Mouse (Mus musculus) liver, postnatal 0 days (tissue): Measurements from ENCODE around the gene Taar8c. TPM values are rescaled to one million over a fixed set of nuclear protein-coding genes. Genes with fewer than 3 reads are reported as not detected.
"Not testable (repeated sequence)": the region's sequence is repeated elsewhere in the genome, so short reads cannot be mapped to it uniquely, and the experiment has no call there.

Experiments
- ATAC-seq: fragments of 200-750 bp; cut with Nextera tagmentation; 2 replicates; pipeline ENCODE4 v1.8.0; 2017; ENCODE audit warnings: mild to moderate bottlenecking, moderate library complexity
- DNase-seq: peaks from one replicate; pipeline ENCODE4 v3.0.0-alpha.2; 2016
- H3K27ac ChIP-seq: fragments of 300-500 bp; sonication (generic); 2 replicates; pipeline ENCODE4 v1.5.1; 2014; ENCODE audit warnings: antibody characterized with exemption, moderate library complexity, mild to moderate bottlenecking, low read depth
- H3K27me3 ChIP-seq: fragments of 300-500 bp; sonication (generic); 2 replicates; pipeline ENCODE4 v1.6.1; 2014; ENCODE audit warnings: low read length, control low read depth, mixed read lengths; ENCODE audit not compliant: insufficient read depth
- H3K36me3 ChIP-seq: fragments of 300-500 bp; sonication (generic); replicated peaks from 2 replicates; pipeline ENCODE4 v1.6.1; 2014; ENCODE audit warnings: mild to moderate bottlenecking, control low read depth, low read length, moderate library complexity, mixed read lengths; ENCODE audit not compliant: insufficient read depth
- H3K4me1 ChIP-seq: fragments of 300-500 bp; sonication (generic); 2 replicates; pipeline ENCODE4 v1.6.1; 2014; ENCODE audit warnings: antibody characterized with exemption, mild to moderate bottlenecking, control low read depth; ENCODE audit not compliant: insufficient read depth
- H3K4me2 ChIP-seq: fragments of 300-500 bp; sonication (generic); 2 replicates; pipeline ENCODE4 v1.6.1; 2014; ENCODE audit warnings: low read depth, mild to moderate bottlenecking, low read length, moderate library complexity, mixed read lengths
- H3K4me3 ChIP-seq: fragments of 300-500 bp; sonication (generic); 2 replicates; pipeline ENCODE4 v1.5.1; 2014; ENCODE audit warnings: low read depth, low read length
- H3K9ac ChIP-seq: fragments of 300-500 bp; sonication (generic); replicated peaks from 2 replicates; pipeline ENCODE4 v1.6.1; 2014; ENCODE audit warnings: mild to moderate bottlenecking, moderate library complexity
- H3K9me3 ChIP-seq: fragments of 300-500 bp; sonication (generic); 2 replicates; pipeline ENCODE4 v1.6.1; 2016; ENCODE audit warnings: mild to moderate bottlenecking, control low read depth, low read length, mixed read lengths
- CTCF ChIP-seq: sonication (generic); IDR thresholded peaks from 2 replicates; pipeline ENCODE4 v1.5.1; 2016; ENCODE audit warnings: antibody characterized with exemption, low read depth
- EP300 ChIP-seq: IDR thresholded peaks from 2 replicates; pipeline ENCODE4 v1.6.1; 2016; ENCODE audit warnings: antibody characterized with exemption, low read depth, mild to moderate bottlenecking
- WGBS: fragments of 180-500 bp; shearing (Covaris S2); extraction: QIAGEN DNeasy Blood & Tissue Kit; methylation state at CpG from one replicate; pipeline ENCODE4 v1.1.7; 2014; ENCODE audit not compliant: insufficient replicate concordance; 5-methylcytosine and 5-hydroxymethylcytosine counted together
- polyA plus RNA-seq: library from polyadenylated mRNA; unstranded; fragments of >200 nt; fragmentation: Nextera tagmentation; extraction: Ambion mirVana; gene quantifications from 2 replicates; pipeline ENCODE4 v1.2.1, GENCODE M21; 2015

The Taar8c gene
- not detected in 2 replicates for polyA plus RNA-seq

DNA sequence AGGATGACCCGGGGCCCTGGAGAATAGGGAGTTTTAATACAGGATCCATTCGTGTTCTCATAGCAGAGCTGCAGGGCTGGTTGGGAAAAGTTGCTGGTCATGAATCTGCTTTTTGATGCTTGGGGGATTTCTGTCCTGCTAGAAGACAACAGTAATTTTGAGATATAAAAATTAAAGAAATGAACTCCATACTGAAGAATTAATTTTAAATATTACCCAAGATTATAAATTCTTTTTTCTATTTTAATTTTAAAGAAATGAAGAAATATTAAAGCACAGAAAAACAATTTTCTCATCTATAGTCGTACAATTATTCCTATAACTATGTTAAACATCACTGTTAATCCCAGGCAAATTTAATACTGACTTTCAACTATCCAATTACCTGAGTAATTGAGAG, at the start of gene Taar8c:
Gene Taar8c, minus strand, starts transcription at position 101 of the 400 bp plus-strand sequence.
- not testable (repeated sequence) for H3K4me3 ChIP-seq, H3K27ac ChIP-seq, H3K27me3 ChIP-seq, H3K9ac ChIP-seq, H3K36me3 ChIP-seq, H3K4me1 ChIP-seq, H3K9me3 ChIP-seq, DNase-seq, H3K4me2 ChIP-seq, ATAC-seq
- 78% methylated on average over 1 of the region's 3 CpGs for WGBS

GRCm38 (mm10) chr10:24150086-24150485, 48.4 kb upstream of the Taar8c start:
- Histone ChIP-seq H3K9ac (peak overlapping the region; percentile 88), H3K4me1 (peaks cover 15% of the 10 kb centered on the region; the same call in 1 of the 2 replicates), H3K4me3 (peak overlapping the region; percentile 87), H3K9me3 (no peaks in the 10 kb centered on the region), H3K27ac (peak overlapping the region; percentile 89; the same call in 1 of the 2 replicates), H3K36me3 (peaks cover 5% of the 10 kb centered on the region; the same call in 1 of the 2 replicates), H3K27me3 (no peaks in the 10 kb centered on the region), H3K4me2 (peak overlapping the region; percentile 85)
- 38% methylated on average over 7 of the region's 7 CpGs for WGBS
- DNase-seq (no peak), ATAC-seq (no peak)
- no peak for TF ChIP-seq EP300
- TF ChIP-seq CTCF: no peak

- Histone ChIP-seq H3K27ac (peak within 1 kb of the TSS; percentile 89), H3K27me3 (no peaks in the 10 kb centered on the region), H3K4me2 (peak within 1 kb of the TSS; percentile 85), H3K4me3 (peak within 1 kb of the TSS; percentile 87), H3K4me1 (peaks cover 15% of the 10 kb centered on the region; the same call in 1 of the 2 replicates), H3K36me3 (0 out of 2 replicates have a peak, but pooled peaks cover 4% of the 10 kb centered on the region), H3K9ac (peak within 1 kb of the TSS; percentile 88), H3K9me3 (no peaks in the 10 kb centered on the region)
- TF ChIP-seq CTCF (no peak), EP300 (no peak)
- ATAC-seq: peak; percentile 98
- WGBS: 1% methylated on average over 43 of the region's 45 CpGs
- peak; percentile 96 for DNase-seq
Observed at GRCm38 (mm10) chr10:24149135-24149781, 47.5 kb upstream of the Taar8c start, which contains the start of gene Stx7. Gene Stx7 (plus strand): TSS chr10:24149302.

- Histone ChIP-seq H3K4me1 (no peaks in the 10 kb centered on the region), H3K36me3 (no peaks in the 10 kb centered on the region), H3K9me3 (no peaks in the 10 kb centered on the region), H3K27me3 (no peaks in the 10 kb centered on the region), H3K27ac (no peak overlapping the region), H3K4me2 (no peak overlapping the region), H3K9ac (no peak overlapping the region), H3K4me3 (no peak overlapping the region)
- ATAC-seq: no peak
- 33% methylated on average over 3 of the region's 3 CpGs for WGBS
- no peak for TF ChIP-seq EP300
- no peak for TF ChIP-seq CTCF
- no peak for DNase-seq
Observed at GRCm38 (mm10) chr10:24142735-24143134, 41.0 kb upstream of the Taar8c start.

GRCm38 (mm10) chr10:24138623-24139261, 37.0 kb upstream of the Taar8c start:
- Histone ChIP-seq H3K27ac (no peak overlapping the region), H3K9ac (no peak overlapping the region), H3K36me3 (no peaks in the 10 kb centered on the region), H3K4me1 (peaks cover 9% of the 10 kb centered on the region), H3K4me3 (no peak overlapping the region), H3K4me2 (no peak overlapping the region), H3K27me3 (no peaks in the 10 kb centered on the region), H3K9me3 (no peaks in the 10 kb centered on the region)
- DNase-seq: no peak
- TF ChIP-seq CTCF (no peak), EP300 (no peak)
- no peak; the same call in 1 of the 2 replicates for ATAC-seq
- WGBS: 66% methylated on average over 2 of the region's 2 CpGs

GRCm38 (mm10) chr10:24134071-24134645, 32.4 kb upstream of the Taar8c start:
- H3K4me2 ChIP-seq: no peak overlapping the region
- TF ChIP-seq CTCF (no peak), EP300 (no peak)
- H3K27me3 ChIP-seq: no peaks in the 10 kb centered on the region
- no peaks in the 10 kb centered on the region for H3K36me3 ChIP-seq
- H3K9ac ChIP-seq: no peak overlapping the region
- DNase-seq (no peak), ATAC-seq (no peak)
- peaks cover 20% of the 10 kb centered on the region for H3K4me1 ChIP-seq
- 39% methylated on average over 7 of the region's 7 CpGs for WGBS
- H3K9me3 ChIP-seq: no peaks in the 10 kb centered on the region
- H3K27ac ChIP-seq: no peak overlapping the region
- H3K4me3 ChIP-seq: no peak overlapping the region
